Mouse (Mus musculus) heart, adult 8-10 months (tissue): Measurements from ENCODE around the gene Arhgap1. TPM values are rescaled to one million over a fixed set of nuclear protein-coding genes. Genes with fewer than 3 reads are reported as not detected.
A peak's percentile ranks its signal among the peaks of the same experiment; 100 is the strongest.

ENCODE experiments used
- DNase-seq: peaks from one replicate; pipeline ENCODE4 v3.0.0; 2022; ENCODE audit warnings: low spot score
- total RNA-seq, 4 experiments: library from RNA; stranded (reverse); gene quantifications; 2 replicates each; pipeline ENCODE4 v1.2.4; 2022

Arhgap1 gene
- total RNA-seq, 4 experiments from 2014 or later, result 20.6 to 24.6 (median 22.2) TPM

DNA sequence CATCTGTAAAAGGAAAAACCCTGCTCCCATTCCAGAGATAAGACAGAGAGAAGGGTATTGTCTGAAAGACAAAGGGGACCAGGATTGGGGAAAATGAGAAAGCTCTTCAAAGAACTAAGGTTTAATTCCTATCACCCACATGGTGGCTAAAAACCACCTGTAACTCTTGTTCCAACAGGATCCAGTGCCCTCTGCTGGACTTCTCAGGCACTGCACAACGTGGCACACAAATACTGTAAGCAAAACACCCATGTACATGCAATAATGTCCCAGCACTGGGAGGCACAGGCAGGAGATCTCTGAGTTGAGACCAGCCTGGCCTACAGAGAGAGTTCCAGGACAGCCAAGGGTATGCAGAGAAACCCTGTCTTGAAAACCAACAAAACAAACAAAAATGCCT is 2.9 kb upstream of the Arhgap1 start:
- peak; percentile 23 for DNase-seq

DNA sequence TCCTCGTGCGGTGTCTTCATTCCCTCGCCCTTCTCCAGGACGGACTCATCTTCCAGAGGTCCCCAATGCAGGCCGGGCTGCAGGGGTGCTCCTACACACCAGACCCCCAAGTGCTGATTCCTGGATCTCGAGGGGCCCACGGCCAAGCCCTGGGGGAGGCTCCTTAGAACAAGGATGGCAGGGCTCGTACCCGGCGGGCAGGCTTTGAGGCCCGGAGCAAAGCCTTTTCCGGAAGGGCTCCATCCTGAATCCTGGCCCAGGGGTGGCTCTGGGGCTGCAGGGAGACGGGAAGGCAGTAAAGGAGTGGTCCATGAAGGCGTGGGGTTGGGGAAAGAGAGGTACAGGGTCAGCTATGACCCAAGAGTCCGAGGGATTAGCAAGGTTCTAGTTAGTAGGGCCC is 508 bp upstream of the Arhgap1 start:
- DNase-seq, result peak; percentile 13

DNA sequence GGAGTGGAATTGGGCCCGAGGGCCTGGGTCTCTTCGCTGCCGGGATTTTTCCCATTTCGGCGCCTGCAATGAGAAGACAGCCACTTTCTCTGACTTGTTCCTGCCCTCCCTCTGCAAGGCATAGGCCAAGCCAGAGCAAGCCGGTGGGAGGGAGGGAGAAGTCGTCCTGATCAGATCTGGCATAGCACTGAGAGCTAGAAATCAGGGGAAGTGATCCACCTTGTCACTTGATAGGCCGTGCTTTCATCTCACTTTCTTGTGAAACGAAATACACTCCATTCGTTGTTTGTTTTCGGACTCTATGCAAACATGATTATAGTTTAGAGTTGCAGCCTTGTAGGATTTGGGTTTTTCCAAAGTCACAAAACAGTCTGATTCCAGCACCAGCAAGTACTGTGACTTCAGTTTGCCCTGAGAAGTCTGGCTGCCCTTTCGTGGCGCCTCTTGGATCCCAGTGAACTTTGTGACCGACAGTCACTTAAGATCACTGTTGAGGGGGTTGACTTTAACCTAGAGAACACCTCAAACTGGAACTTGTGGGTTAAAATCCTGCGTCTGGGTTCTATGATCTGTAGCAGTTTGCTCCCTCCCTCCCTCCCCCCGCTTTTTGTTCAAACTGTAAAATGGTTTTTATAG is 818 bp downstream of the Arhgap1 start:
- no peak for DNase-seq

DNA sequence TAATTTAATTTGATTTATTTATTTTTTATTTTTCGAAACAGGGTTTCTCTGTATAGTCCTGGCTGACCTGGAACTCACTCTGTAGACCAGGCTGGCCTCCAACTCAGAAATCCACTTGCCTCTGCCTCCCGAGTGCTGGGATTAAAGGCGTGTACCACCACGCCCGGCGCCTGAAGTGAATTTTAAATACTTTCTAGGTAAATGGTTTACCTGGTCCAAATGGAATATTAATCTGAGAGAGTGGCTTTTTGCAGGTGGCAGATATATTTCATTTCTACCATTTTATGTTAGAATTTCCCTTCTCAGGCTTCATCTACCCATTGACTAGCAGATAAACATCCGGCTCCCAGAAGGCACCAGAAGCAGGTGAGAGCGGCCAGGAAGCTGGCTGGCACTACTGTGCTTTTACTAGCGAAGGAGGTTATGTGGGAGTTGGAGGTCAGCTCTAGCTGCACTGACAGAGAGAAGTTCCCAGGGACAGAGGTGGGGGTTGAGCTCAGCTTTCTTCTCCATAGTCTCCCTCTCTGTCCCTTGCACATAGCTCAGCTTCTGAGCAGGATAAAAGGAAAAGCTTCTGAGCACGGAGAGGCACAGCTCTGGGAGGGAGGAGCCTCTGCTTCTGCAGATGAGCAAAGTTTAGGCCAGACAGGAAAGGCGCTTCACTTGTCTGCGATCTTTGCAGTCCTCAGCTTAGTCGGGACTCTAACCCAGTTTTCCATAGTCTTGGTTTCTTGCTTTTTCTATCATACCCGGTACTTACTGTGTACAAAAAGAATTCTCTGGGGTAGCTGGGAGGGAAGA is 2.0 kb downstream of the Arhgap1 start:
- DNase-seq, result no peak

DNA sequence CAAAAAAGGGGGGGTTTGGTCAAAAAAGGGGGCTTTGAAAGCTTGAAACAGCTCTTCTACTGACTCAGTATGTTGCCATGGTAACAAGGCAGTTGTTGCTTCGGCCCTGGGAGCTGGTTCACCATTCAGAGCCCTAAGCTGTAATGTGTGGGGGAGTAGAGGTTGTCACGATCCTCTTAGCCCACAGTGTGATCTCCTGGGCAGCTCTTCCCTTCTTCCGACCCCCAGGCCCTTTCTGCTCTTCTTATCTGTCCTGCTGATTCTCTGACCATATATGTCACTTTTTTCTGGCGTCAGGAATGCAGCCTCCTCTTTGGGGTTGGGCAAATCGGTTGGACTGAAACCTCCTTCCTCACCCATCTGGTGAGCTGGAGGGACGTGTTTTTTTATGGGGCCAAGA is 3.2 kb downstream of the Arhgap1 start:
- DNase-seq, result no peak

DNA sequence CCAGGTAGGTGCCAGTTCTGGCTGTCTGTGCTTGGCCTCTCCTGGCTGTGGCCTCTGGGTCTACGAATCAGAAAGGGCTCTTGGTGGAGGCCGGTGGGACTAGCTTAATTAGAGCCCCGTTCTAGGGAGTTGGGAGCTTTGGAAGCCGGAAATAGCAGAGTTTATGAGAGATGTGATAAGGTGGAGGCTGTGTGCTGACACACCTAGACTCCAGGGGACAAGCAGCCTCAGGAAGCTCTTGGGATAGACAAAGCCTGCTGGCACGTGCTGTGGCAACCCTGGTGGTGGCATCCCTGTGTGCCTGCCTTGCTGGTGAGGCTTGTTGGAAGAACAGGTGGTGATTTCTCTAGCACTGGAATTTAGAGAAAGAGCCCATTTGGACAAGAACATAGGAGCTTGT is 5.7 kb downstream of the Arhgap1 start:
- no peak for DNase-seq

DNA sequence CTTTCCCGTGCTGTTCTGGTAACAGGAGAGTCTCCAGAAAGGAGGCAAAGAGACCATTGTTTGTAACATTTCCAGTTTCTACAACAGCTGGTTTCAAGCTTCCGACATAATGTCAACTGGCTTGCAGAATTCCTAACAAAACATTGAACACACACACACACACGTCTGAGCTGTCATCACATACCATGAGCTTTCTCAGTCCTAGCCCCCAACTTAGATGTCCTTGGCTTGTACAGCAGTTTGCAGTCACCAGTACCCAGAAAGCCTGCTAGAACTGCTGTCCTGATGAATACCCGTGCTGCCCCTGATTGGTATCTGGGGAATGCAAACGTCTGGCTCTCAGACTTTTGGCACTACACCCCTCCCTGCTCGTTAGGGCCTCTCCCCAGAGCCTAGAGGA is 6.2 kb downstream of the Arhgap1 start:
- DNase-seq, result no peak

DNA sequence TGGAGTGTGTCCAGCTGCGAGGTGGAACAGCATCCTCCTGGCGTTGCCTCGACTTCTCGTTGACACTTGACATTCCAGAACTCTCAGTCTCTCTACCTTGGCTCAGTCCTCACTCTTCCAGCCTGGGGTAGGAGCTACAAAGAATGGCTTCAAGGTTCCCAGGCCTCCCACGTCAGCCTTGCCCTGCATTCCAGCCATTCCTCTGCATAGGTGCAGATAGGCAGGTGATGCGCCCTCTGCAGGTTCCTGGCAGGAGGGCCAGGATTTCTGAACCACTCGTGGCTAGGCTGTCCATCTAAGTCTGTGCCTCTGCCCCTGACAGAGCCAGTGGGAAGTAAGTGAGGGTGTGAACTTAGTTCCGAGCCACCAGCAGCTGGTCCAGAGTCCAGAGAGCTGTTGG is 7.1 kb downstream of the Arhgap1 start:
- DNase-seq, result no peak

DNA sequence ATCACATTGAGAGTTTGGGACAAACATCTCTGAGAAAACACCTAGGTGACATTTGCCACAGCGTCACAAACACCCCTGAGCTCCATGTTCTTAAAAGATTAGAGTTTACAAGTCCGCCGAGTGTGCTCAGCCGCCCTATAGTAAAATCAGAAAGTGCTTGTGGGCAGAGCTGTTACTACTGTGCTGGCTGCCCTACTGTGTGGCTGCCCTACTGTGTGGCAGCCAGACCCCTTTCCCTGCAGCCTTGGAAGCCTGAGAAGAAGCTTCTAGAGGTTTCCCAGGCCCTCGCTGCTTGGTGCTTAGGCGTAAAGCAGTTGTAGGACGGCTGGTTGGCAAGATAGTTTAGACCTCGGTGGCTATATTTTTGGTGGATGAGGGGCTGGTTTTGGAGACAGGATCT is 10.0 kb downstream of the Arhgap1 start:
- no peak for DNase-seq

DNA sequence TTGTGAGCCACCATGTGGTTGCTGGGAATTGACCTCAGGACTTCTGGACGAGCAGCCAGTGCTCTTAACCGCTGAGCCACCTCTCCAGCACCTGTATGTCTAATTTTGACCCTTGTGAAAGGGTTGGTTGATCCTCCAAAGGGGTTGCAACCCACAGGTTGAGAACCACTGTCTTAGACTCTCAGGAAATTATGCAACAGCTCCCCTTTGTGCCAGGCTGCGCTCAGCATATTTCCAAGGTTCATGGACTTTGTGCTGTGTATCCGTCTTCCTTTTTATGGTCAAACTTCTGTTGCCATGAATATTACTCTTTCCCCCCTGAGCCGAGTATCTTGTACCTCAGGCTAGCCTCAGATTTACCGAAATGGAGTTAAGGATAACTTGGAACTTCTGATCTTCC is 11.3 kb downstream of the Arhgap1 start:
- no peak for DNase-seq

DNA sequence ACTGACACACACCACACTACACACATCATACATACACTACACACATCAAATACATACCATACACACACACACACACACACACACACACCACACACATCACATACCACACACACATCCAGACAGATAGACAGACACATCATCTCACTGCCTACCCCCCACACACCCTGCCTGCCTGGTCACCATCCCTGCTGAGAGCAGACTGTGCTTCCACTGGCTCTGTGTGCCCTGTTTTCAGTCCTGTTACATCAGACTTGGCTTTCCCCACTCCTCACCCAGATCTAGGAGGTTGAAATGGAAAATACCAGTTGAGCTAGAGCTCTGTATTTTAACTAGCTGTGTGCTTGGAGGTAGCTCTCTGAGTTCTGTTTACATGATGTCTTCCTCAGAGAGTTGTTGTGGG is 15.1 kb downstream of the Arhgap1 start:
- no peak for DNase-seq

DNA sequence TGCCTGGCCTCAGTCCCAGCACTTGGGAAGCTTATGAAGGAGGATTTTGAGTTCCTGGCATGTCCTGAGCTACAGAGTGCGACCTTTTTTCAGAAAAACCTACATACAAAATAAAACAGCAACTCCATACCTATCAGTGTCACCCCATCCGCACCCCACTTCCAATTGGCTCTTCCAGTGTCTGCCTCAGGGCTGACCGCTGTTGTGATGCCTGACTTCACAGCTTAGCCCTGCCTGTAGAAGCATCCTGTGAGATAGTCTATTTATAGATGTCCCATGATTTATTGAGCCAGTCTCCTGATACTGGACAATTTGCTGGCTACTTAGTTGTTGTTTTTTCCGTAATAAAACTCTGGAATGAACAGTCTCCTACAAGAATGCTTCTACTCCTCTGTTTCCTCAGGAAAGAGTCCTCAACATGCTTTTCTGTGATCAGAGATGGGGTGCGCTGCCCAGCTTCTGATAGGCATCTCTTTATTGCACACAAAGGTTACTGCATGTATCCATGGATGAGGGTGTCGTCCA is 16.8 kb downstream of the Arhgap1 start:
- DNase-seq, result peak; percentile 18

DNA sequence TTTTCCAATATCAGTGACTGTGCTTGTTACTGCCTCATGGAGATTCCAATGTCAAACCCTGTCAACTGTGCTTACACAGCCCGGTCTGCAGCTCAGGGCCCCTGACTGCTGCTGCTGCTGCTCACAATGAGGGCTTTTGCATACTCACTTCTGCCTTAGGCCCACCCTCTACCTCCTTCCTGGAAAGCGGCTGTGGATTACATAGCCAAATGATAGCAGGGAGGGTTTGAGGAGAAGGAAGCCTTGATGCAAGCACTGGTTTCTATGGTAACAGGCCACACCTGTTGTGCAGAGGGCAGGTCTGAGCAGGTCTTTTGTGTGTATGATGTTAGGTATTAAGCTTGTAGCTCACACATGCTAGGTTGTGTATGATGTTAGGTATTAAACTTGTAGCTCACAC is 18.1 kb downstream of the Arhgap1 start:
- no peak for DNase-seq

DNA sequence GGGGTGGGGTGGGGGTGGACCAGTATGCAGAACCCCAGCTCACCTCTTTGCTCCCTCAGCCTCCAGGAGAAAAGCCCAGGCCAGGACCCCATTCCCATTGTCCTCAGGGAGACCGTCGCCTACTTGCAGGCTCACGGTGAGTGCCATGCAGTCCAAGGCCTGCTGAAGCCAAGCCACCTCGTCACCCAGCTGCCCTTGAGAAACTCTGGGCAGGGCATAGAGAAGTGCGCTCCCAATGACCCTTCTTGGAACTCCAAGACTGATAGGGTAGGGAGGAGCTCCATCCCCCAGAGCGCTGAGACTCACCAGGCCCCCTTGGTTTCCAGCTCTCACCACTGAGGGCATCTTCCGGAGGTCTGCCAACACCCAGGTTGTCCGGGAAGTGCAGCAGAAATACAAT is 19.7 kb downstream of the Arhgap1 start:
- DNase-seq, result no peak

DNA sequence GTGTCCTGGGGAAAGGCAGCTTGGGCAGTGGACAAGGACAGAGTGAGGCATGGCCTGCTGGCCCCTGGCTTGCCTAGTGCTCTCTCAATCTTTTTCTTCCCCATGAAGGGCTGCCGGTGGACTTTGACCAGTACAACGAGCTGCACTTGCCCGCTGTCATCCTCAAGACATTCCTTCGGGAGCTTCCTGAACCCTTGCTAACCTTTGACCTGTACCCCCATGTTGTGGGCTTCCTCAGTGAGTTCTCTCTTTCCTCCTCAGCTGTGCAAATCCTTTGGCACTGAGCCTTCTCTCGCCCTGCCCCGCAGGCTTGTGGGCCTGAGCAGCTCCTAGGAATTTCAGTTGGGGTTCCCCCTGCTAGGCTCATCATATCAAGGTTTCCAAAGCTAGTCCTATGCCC is 20.4 kb downstream of the Arhgap1 start:
- DNase-seq, result no peak

DNA sequence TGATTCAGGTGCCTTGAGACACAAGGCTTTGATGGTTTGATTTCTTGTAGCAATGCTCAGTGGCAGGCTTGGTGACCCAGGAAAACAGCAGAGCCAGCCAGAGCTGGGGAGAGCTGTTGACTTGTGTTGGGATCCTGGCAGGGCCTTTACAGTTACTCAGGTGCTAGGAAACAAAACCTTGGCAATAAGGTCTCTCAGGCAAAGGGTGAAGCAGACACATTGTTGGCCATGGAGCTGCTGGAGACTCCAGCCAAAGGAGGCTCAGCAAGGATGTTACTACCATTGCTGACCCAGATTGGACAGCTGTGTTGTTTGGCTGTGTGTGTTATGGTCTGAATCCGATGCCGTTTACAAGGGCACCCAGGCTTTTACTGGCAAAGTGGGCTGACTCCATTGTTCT is 23.9 kb downstream of the Arhgap1 start:
- DNase-seq, result no peak

DNA sequence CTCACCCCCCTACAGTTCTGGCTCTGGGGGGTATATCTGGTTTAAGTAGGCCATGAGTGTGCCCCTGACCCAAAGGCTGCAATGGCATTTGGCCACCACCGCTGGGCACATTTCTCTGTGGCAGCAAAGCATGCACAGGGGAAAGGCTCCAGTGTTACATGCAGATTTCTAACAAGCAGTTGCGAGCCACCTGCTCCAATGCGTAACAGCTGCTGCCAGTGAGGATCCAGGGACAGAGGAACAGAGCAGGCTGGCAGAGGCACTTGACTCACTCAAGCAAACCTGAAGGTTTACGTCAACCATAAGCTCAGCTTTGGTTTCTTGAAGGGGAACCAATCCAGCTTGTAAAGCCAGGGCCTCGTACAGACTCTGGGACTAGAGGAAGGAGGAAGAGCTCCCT is 25.2 kb downstream of the Arhgap1 start:
- DNase-seq, result no peak

DNA sequence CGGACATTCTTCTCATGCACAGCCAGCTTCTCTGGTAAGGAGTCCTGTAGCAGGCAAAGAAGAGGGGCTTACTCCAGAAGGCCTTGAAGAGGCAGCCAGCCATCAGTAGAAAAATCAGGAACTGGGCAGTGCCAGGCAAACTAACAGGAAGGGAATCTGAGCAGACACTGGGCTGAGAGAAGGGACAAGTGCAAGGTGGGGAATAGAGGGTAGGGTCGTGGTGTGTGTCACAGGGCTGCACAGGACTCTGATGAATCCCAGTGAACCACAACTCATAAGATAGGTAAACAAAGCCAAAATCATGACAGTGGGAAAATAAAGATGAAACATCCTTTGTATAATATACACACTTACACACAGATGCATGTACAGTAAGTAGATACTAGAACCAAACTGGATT is 26.8 kb downstream of the Arhgap1 start:
- DNase-seq, result no peak

DNA sequence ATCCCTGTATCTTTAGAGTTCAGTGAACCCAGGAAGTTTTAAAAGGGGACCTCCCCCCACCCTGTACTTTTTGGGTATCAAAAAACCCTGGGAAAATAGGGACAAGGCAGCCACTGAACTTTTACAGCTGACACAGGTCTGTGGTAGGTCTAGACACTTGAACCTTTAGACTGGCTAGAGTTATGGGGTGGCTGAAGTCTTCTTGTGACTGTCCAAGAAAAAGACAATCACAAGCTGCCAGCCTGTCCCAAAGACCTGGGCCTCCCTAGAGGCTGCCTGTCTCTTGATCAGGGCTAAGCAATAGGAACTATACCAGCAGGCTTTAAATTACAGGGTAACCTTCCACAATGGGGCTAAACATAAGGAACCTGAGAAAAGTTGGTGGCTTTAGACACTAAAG is 27.3 kb downstream of the Arhgap1 start:
- no peak for DNase-seq

DNA sequence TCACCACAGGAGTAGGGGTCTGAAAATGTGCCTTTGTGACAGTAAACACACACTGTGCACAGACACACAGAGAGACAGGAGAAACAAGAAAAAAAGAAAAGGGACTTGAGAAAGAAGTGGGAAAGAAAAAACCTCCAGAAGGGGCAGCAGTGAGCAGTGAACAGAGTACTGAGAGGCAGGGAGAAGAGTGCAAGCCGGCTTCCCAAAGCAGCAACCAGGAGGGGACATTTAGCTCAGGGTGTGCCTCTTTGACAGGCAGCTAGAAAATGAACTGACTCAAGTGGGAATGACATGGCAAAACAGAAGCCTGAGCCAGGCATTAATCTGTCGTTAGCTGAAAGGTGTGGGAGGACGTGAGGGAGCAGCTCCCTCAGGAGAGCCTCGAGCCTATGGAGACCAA is 33.2 kb downstream of the Arhgap1 start:
- DNase-seq, result peak; percentile 41

DNA sequence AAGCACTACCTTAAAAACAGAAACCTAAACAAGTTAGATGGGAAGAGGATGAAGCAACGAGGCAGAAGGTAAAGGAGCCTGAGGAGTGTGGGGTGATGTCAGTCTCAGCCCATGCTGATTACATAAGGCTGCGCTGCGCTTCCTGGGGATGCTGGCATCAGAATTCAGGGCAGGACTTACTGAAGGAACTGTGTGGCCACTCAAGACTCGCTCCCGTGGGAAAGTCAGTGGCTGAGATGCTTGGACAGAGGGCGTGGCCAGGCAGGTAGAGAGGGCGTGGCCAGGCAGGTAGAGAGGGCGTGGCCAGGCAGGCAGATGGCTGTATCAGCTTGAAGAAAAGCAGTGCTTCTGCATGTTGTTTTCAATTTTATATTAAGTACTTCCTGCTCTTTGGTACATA is 34.3 kb downstream of the Arhgap1 start:
- no peak for DNase-seq

DNA sequence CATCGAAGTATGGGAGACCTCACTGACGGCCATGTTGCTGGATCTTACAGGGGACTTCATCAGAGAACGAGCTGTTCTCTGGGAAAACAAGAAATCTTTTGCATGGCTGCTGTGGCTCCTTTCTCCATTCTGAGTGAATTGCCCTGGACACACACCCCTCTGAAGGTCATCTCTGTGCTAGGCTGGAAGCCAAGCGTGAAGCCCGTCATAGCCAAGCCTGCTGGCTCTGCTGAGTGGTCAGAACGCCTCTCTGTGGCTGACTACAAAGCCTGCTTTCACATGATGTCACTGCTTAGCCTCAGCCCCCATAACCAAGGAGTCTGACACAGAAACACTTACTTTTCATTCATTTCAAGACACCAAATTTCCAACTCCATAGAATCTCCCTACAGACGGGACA is 39.8 kb downstream of the Arhgap1 start:
- DNase-seq, result peak; percentile 59
